Mouse (Mus musculus) hindbrain, embryonic 11.5 days (tissue): ENCODE data around the gene Olfr488. TPM values are rescaled to one million over a fixed set of nuclear protein-coding genes. Genes with fewer than 3 reads are reported as not detected.
"Not testable (repeated sequence)": the region's sequence is repeated elsewhere in the genome, so short reads cannot be mapped to it uniquely, and the experiment has no call there.

ENCODE experiments used
- ATAC-seq: fragments of 200-750 bp; cut with Nextera tagmentation; 2 replicates; pipeline ENCODE4 v1.8.0; 2017; ENCODE audit warnings: mild to moderate bottlenecking, moderate TSS enrichment, moderate library complexity; ENCODE audit not compliant: low FRiP score
- DNase-seq: peaks from one replicate; pipeline ENCODE4 v3.0.0-alpha.2; 2015; ENCODE audit warnings: low spot score
- H3K27ac ChIP-seq: fragments of 300-500 bp; sonication (generic); 2 replicates; pipeline ENCODE4 v1.5.1; 2014; ENCODE audit warnings: mild to moderate bottlenecking, low read depth, low read length
- H3K27me3 ChIP-seq: fragments of 300-500 bp; sonication (generic); 2 replicates; pipeline ENCODE4 v1.6.1; 2014; ENCODE audit warnings: mild to moderate bottlenecking, low read length, moderate library complexity, mixed read lengths; ENCODE audit not compliant: control insufficient read depth, insufficient read depth
- H3K36me3 ChIP-seq: fragments of 300-500 bp; sonication (generic); 2 replicates; pipeline ENCODE4 v1.6.1; 2014; ENCODE audit warnings: mild to moderate bottlenecking, low read length, moderate library complexity, mixed read lengths; ENCODE audit not compliant: control insufficient read depth, insufficient read depth
- H3K4me1 ChIP-seq: fragments of 300-500 bp; sonication (generic); replicated peaks from 2 replicates; pipeline ENCODE4 v1.6.1; 2014; ENCODE audit warnings: low read length, mixed read lengths; ENCODE audit not compliant: control insufficient read depth, insufficient read depth
- H3K4me2 ChIP-seq: fragments of 300-500 bp; sonication (generic); replicated peaks from 2 replicates; pipeline ENCODE4 v1.6.1; 2014; ENCODE audit warnings: mild to moderate bottlenecking, low read depth, low read length
- H3K4me3 ChIP-seq: fragments of 300-500 bp; sonication (generic); 2 replicates; pipeline ENCODE4 v1.5.1; 2014; ENCODE audit warnings: low read depth, low read length
- H3K9ac ChIP-seq: fragments of 300-500 bp; sonication (generic); 2 replicates; pipeline ENCODE4 v1.6.1; 2014; ENCODE audit warnings: low read depth, low read length
- H3K9me3 ChIP-seq: fragments of 300-500 bp; sonication (generic); 2 replicates; pipeline ENCODE4 v1.6.1; 2016; ENCODE audit warnings: low read length; ENCODE audit not compliant: control insufficient read depth
- WGBS: fragments of 180-500 bp; shearing (Covaris S2); extraction: QIAGEN DNeasy Blood & Tissue Kit; methylation state at CpG from one replicate; pipeline ENCODE4 v1.1.7; 2014; 5-methylcytosine and 5-hydroxymethylcytosine counted together
- polyA plus RNA-seq: library from polyadenylated mRNA; unstranded; fragments of >200 nt; fragmentation: Nextera tagmentation; extraction: Ambion mirVana; gene quantifications from 2 replicates; pipeline ENCODE4 v1.2.1, GENCODE M21; 2014

Olfr488 gene
- not detected in 2 replicates for polyA plus RNA-seq

DNA sequence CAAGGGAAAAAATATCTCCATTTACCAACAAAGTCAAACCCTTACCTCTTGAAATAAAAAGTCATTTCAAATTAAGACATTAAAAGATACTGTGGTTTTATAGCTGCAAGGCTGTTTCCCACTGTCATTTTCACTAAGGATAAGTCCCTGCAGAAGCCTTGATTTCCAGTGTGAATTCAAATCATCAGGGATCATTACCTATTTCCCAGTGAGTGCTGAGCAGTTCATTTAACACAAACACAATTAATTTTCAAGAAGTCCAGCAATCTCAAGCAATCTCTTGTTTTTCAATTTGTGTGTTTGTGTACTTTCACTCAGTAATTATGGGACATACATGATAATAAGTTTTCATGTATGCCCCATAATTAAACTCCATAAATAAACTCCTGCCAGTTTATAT, at the start of gene Olfr488:
TSS of gene Olfr488 (minus strand) at position 101 of the 400 bp plus-strand sequence.
- Histone ChIP-seq H3K9me3 (no peaks in the 10 kb centered on the region), H3K27ac (no peak within 1 kb of the TSS), H3K36me3 (no peaks in the 10 kb centered on the region), H3K27me3 (no peaks in the 10 kb centered on the region), H3K9ac (no peak within 1 kb of the TSS), H3K4me2 (no peak within 1 kb of the TSS), H3K4me1 (no peaks in the 10 kb centered on the region), H3K4me3 (no peak within 1 kb of the TSS)
- no peak for ATAC-seq
- no peak for DNase-seq

DNA sequence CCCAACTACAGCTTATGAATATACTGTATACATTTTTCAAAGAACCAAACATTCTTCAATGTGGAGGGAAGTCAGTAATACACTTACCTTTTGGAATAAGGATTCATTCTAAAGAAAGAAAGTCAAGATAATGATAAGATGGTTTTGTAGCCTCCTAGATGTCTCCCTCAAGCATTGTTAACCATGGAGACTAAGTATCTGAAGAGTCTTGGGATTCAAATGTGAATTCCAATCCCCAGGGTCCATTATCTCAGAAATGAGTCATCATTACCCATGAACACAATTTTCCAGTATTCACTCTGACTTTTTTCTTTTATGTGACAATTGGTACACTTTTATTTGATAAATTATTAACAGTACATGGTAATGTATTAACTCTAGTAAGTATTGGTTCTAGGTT, 30.7 kb upstream of the Olfr488 start, which contains the start of gene Olfr490:
TSS of gene Olfr490 (minus strand) at position 101 of the 400 bp plus-strand sequence.
- Histone ChIP-seq H3K4me1 (no peaks in the 10 kb centered on the region), H3K27me3 (no peaks in the 10 kb centered on the region), H3K4me2 (no peak within 1 kb of the TSS), H3K9me3 (no peaks in the 10 kb centered on the region), H3K4me3 (no peak within 1 kb of the TSS), H3K36me3 (no peaks in the 10 kb centered on the region), H3K27ac (no peak within 1 kb of the TSS), H3K9ac (no peak within 1 kb of the TSS)
- DNase-seq (no peak), ATAC-seq (no peak)

DNA sequence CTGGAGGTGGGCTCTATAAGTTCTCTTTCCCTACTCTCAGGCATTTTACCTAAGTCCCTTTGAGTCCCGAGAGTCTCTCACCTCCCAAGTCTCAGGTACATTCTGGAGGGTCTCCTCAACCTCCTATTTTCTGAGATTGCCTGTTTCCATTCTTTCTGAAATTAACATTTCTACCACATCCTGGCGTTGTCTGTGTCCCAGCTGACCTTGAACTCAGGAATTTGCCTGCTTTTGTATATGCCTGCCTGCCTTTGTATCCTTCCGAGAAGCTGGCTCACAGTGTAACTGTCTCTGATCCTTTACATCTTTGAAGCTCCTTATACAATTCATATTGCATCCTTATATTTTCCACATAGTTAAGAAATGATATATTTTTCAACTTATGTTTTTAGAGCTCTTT, 24.6 kb downstream of the Olfr488 start:
- Histone ChIP-seq H3K4me3 (no peak overlapping the region), H3K36me3 (no peaks in the 10 kb centered on the region), H3K9me3 (no peaks in the 10 kb centered on the region), H3K27ac (no peak overlapping the region), H3K4me1 (no peaks in the 10 kb centered on the region), H3K27me3 (no peaks in the 10 kb centered on the region), H3K4me2 (no peak overlapping the region), H3K9ac (no peak overlapping the region)
- DNase-seq (no peak), ATAC-seq (no peak)
- 87% methylated on average over 3 of the region's 3 CpGs for WGBS

- DNase-seq, H3K4me2 ChIP-seq, H3K27me3 ChIP-seq, H3K9me3 ChIP-seq, ATAC-seq, H3K36me3 ChIP-seq, H3K4me3 ChIP-seq, H3K27ac ChIP-seq, H3K9ac ChIP-seq, H3K4me1 ChIP-seq: not testable (repeated sequence)
These were observed 43.6 kb downstream of the Olfr488 start, which contains the start of gene Olfr487 for GRCm38 (mm10) chr7:108214536-108214935. Olfr487 (minus strand) TSS chr7:108214636.

Other genes with a start within 250 kb of the Olfr488 start
- not detected in 2 replicates for gene Olfr478, start 224.4 kb downstream of the Olfr488 start, polyA plus RNA-seq
- not detected in 2 replicates for gene Olfr479, start 207.7 kb downstream of the Olfr488 start, polyA plus RNA-seq
- not detected in 2 replicates for gene Olfr480, start 191.0 kb downstream of the Olfr488 start, polyA plus RNA-seq
- gene Olfr481, start 178.5 kb downstream of the Olfr488 start, polyA plus RNA-seq = not detected in 2 replicates
- gene Olfr482, start 160.8 kb downstream of the Olfr488 start, polyA plus RNA-seq = 0.07 TPM in 1 of 2 replicates, not detected in the other
- gene Olfr483, start 157.5 kb downstream of the Olfr488 start, polyA plus RNA-seq = not detected in 2 replicates
- gene Olfr484, start 130.9 kb downstream of the Olfr488 start, polyA plus RNA-seq = not detected in 2 replicates
- not detected in 2 replicates for gene Olfr485, start 98.5 kb downstream of the Olfr488 start, polyA plus RNA-seq
- not detected in 2 replicates for gene Olfr486, start 85.6 kb downstream of the Olfr488 start, polyA plus RNA-seq
- not detected in 2 replicates for gene Olfr487, start 43.7 kb downstream of the Olfr488 start, polyA plus RNA-seq
- not detected in 2 replicates for gene Olfr490, start 30.6 kb upstream of the Olfr488 start, polyA plus RNA-seq
- gene Olfr491, start 55.1 kb upstream of the Olfr488 start, polyA plus RNA-seq = not detected in 2 replicates
- gene Olfr492, start 65.3 kb upstream of the Olfr488 start, polyA plus RNA-seq = not detected in 2 replicates
- not detected in 2 replicates for gene Olfr493, start 88.6 kb upstream of the Olfr488 start, polyA plus RNA-seq
- gene Olfr494, start 107.0 kb upstream of the Olfr488 start, polyA plus RNA-seq = not detected in 2 replicates
- gene Olfr495, start 134.8 kb upstream of the Olfr488 start, polyA plus RNA-seq = not detected in 2 replicates
- gene Olfr497, start 162.1 kb upstream of the Olfr488 start, polyA plus RNA-seq = not detected in 2 replicates
- gene Olfr498, start 207.0 kb upstream of the Olfr488 start, polyA plus RNA-seq = not detected in 2 replicates